Mouse (Mus musculus): ENCODE results near the gene Scamp3. TPM values are rescaled to one million over a fixed set of nuclear protein-coding genes. Genes with fewer than 3 reads are reported as not detected.
"Not testable (repeated sequence)": the region's sequence is repeated elsewhere in the genome, so short reads cannot be mapped to it uniquely, and the experiment has no call there.

The Scamp3 gene
- total RNA-seq (2015) (92.5 and 93.9 TPM in 2 replicates), total RNA-seq (2017) (33.4 and 37.2 TPM in 2 replicates)

- ATAC-seq (replicated peaks; ENCODE audit: poor library complexity): peak; percentile 87
These were observed at the start of gene Scamp3 for GRCm38 (mm10) chr3:89177242-89178106. TSS of gene Scamp3 (plus strand) at chr3:89177473.

- ATAC-seq (replicated peaks; ENCODE audit: poor library complexity): no peak
These were observed 47.4 kb upstream of the Scamp3 start for GRCm38 (mm10) chr3:89129908-89130307.

- no peak for ATAC-seq (replicated peaks; ENCODE audit: poor library complexity)
These were observed 45.5 kb upstream of the Scamp3 start for GRCm38 (mm10) chr3:89131816-89132215.

- ATAC-seq (replicated peaks; ENCODE audit: poor library complexity): peak; percentile 93
These were observed 44.8 kb upstream of the Scamp3 start for GRCm38 (mm10) chr3:89132285-89133062.

- ATAC-seq (replicated peaks; ENCODE audit: poor library complexity): no peak
These were observed 44.2 kb upstream of the Scamp3 start for GRCm38 (mm10) chr3:89133063-89133450.

- ATAC-seq (replicated peaks; ENCODE audit: poor library complexity): no peak
These were observed 43.5 kb upstream of the Scamp3 start for GRCm38 (mm10) chr3:89133752-89134151.

GRCm38 (mm10) chr3:89135958-89136357, 41.3 kb upstream of the Scamp3 start, which contains the start of gene Pklr:
TSS of gene Pklr (plus strand) at chr3:89136142.
- peak; percentile 35 for ATAC-seq (replicated peaks; ENCODE audit: poor library complexity)

GRCm38 (mm10) chr3:89136365-89136764, 40.9 kb upstream of the Scamp3 start:
- ATAC-seq (replicated peaks; ENCODE audit: poor library complexity): peak; percentile 28

- ATAC-seq (replicated peaks; ENCODE audit: poor library complexity): no peak
These were observed 32.5 kb upstream of the Scamp3 start for GRCm38 (mm10) chr3:89144821-89145220.

GRCm38 (mm10) chr3:89145566-89145965, 31.7 kb upstream of the Scamp3 start:
- no peak for ATAC-seq (replicated peaks; ENCODE audit: poor library complexity)

GRCm38 (mm10) chr3:89147101-89147978, 29.9 kb upstream of the Scamp3 start:
- ATAC-seq (replicated peaks; ENCODE audit: poor library complexity): peak; percentile 49

- peak; percentile 15 for ATAC-seq (replicated peaks; ENCODE audit: poor library complexity)
These were observed 29.3 kb upstream of the Scamp3 start for GRCm38 (mm10) chr3:89147979-89148311.

GRCm38 (mm10) chr3:89148567-89148966, 28.7 kb upstream of the Scamp3 start:
- ATAC-seq (replicated peaks; ENCODE audit: poor library complexity): no peak

GRCm38 (mm10) chr3:89152084-89152835, 25.0 kb upstream of the Scamp3 start:
- peak; percentile 20; the same call in 1 of the 2 replicates for ATAC-seq (replicated peaks; ENCODE audit: poor library complexity)

GRCm38 (mm10) chr3:89156951-89157350, 20.3 kb upstream of the Scamp3 start:
- no peak for ATAC-seq (replicated peaks; ENCODE audit: poor library complexity)

GRCm38 (mm10) chr3:89158651-89159050, 18.6 kb upstream of the Scamp3 start:
- ATAC-seq (replicated peaks; ENCODE audit: poor library complexity): no peak

GRCm38 (mm10) chr3:89159211-89159610, 18.1 kb upstream of the Scamp3 start:
- ATAC-seq (replicated peaks; ENCODE audit: poor library complexity): peak; percentile 70

GRCm38 (mm10) chr3:89159616-89160344, 17.5 kb upstream of the Scamp3 start, which contains the start of gene Hcn3:
TSS of gene Hcn3 (minus strand) at chr3:89160196.
- ATAC-seq (replicated peaks; ENCODE audit: poor library complexity): peak; percentile 65

GRCm38 (mm10) chr3:89161207-89161606, 16.1 kb upstream of the Scamp3 start:
- ATAC-seq (replicated peaks; ENCODE audit: poor library complexity): not testable (repeated sequence)

Measured in megakaryocyte progenitor cell, adult 5-6 weeks (primary cell).